Mouse (Mus musculus) lung, embryonic 16.5 days (tissue): ENCODE data around the gene Aldoart1. TPM values are rescaled to one million over a fixed set of nuclear protein-coding genes. Genes with fewer than 3 reads are reported as not detected.

Experiments used
- ATAC-seq: fragments of 200-750 bp; cut with Nextera tagmentation; 2 replicates; pipeline ENCODE4 v1.8.0; 2017; ENCODE audit warnings: low read depth, mild to moderate bottlenecking, moderate library complexity
- H3K27ac ChIP-seq: fragments of 300-500 bp; sonication (generic); 2 replicates; pipeline ENCODE4 v1.5.1; 2014; ENCODE audit warnings: mild to moderate bottlenecking, control low read depth, low read length
- H3K27me3 ChIP-seq: fragments of 300-500 bp; sonication (generic); 2 replicates; pipeline ENCODE4 v1.6.1; 2014; ENCODE audit warnings: low read depth, low read length, mixed read lengths; ENCODE audit not compliant: control insufficient read depth, insufficient read depth
- H3K36me3 ChIP-seq: fragments of 300-500 bp; sonication (generic); 2 replicates; pipeline ENCODE4 v1.6.1; 2014; ENCODE audit warnings: low read length; ENCODE audit not compliant: control insufficient read depth, insufficient read depth
- H3K4me1 ChIP-seq: fragments of 300-500 bp; sonication (generic); replicated peaks from 2 replicates; pipeline ENCODE4 v1.6.1; 2014; ENCODE audit warnings: low read length, mixed read lengths; ENCODE audit not compliant: control insufficient read depth, insufficient read depth
- H3K4me2 ChIP-seq: fragments of 300-500 bp; sonication (generic); 2 replicates; pipeline ENCODE4 v1.6.1; 2014; ENCODE audit warnings: low read depth, low read length, control low read depth
- H3K4me3 ChIP-seq: fragments of 300-500 bp; sonication (generic); 2 replicates; pipeline ENCODE4 v1.5.1; 2014; ENCODE audit warnings: mild to moderate bottlenecking, low read length, control low read depth
- H3K9ac ChIP-seq: fragments of 300-500 bp; sonication (generic); 2 replicates; pipeline ENCODE4 v1.6.1; 2014; ENCODE audit warnings: low read length, control low read depth
- H3K9me3 ChIP-seq: fragments of 300-500 bp; sonication (generic); 2 replicates; pipeline ENCODE4 v1.6.1; 2016; ENCODE audit warnings: low read length; ENCODE audit not compliant: control insufficient read depth
- WGBS: fragments of 180-500 bp; shearing (Covaris S2); extraction: QIAGEN DNeasy Blood & Tissue Kit; methylation state at CpG from one replicate; pipeline ENCODE4 v1.1.7; 2014; 5-methylcytosine and 5-hydroxymethylcytosine counted together
- polyA plus RNA-seq: library from polyadenylated mRNA; unstranded; fragments of >200 nt; fragmentation: Nextera tagmentation; extraction: Ambion mirVana; gene quantifications from 2 replicates; pipeline ENCODE4 v1.2.1, GENCODE M21; 2015

Aldoart1 gene
- polyA plus RNA-seq: 0.16 TPM in 1 of 2 replicates, not detected in the other

GRCm38 (mm10) chr4:72852534-72852933 is at the start of gene Aldoart1:
Aldoart1 (minus strand) TSS chr4:72852634.
- 88% methylated on average over 9 of the region's 9 CpGs for WGBS
- Histone ChIP-seq H3K4me2 (no peak within 1 kb of the TSS), H3K4me3 (no peak within 1 kb of the TSS), H3K36me3 (no peaks in the 10 kb centered on the region), H3K9ac (no peak within 1 kb of the TSS), H3K27me3 (no peaks in the 10 kb centered on the region), H3K9me3 (no peaks in the 10 kb centered on the region), H3K4me1 (no peaks in the 10 kb centered on the region), H3K27ac (no peak within 1 kb of the TSS)
- no peak for ATAC-seq

GRCm38 (mm10) chr4:72901566-72901965 is 49.1 kb upstream of the Aldoart1 start:
- no peak for ATAC-seq

GRCm38 (mm10) chr4:72865371-72866075 is 13.1 kb upstream of the Aldoart1 start:
- no peaks in the 10 kb centered on the region for H3K4me1 ChIP-seq
- 54% methylated on average over 2 of the region's 2 CpGs for WGBS
- H3K9ac ChIP-seq: no peak overlapping the region
- H3K9me3 ChIP-seq: no peaks in the 10 kb centered on the region
- no peak; the same call in 1 of the 2 replicates for ATAC-seq
- no peak overlapping the region for H3K4me3 ChIP-seq
- H3K27ac ChIP-seq: no peak overlapping the region
- H3K36me3 ChIP-seq: no peaks in the 10 kb centered on the region
- no peaks in the 10 kb centered on the region for H3K27me3 ChIP-seq
- H3K4me2 ChIP-seq: no peak overlapping the region

More at GRCm38 (mm10) chr4:72901566-72901965, 49.1 kb upstream of the Aldoart1 start:
- H3K27me3 ChIP-seq: no peaks in the 10 kb centered on the region
- H3K4me2 ChIP-seq: no peak overlapping the region
- H3K9ac ChIP-seq: no peak overlapping the region
- H3K36me3 ChIP-seq: no peaks in the 10 kb centered on the region
- H3K9me3 ChIP-seq: no peaks in the 10 kb centered on the region
- H3K4me3 ChIP-seq: no peak overlapping the region
- WGBS: 40% methylated on average over 1 of the region's 1 CpGs
- H3K4me1 ChIP-seq: no peaks in the 10 kb centered on the region
- H3K27ac ChIP-seq: no peak overlapping the region

GRCm38 (mm10) chr4:72844276-72844675 is 8.2 kb downstream of the Aldoart1 start:
- Histone ChIP-seq H3K9ac (no peak overlapping the region), H3K4me1 (no peaks in the 10 kb centered on the region), H3K36me3 (no peaks in the 10 kb centered on the region), H3K27ac (no peak overlapping the region), H3K27me3 (no peaks in the 10 kb centered on the region), H3K4me3 (no peak overlapping the region), H3K9me3 (no peaks in the 10 kb centered on the region), H3K4me2 (no peak overlapping the region)
- no peak for ATAC-seq

GRCm38 (mm10) chr4:72843025-72843424 is 9.4 kb downstream of the Aldoart1 start:
- H3K36me3 ChIP-seq: no peaks in the 10 kb centered on the region
- ATAC-seq: no peak
- H3K4me2 ChIP-seq: no peak overlapping the region
- no peaks in the 10 kb centered on the region for H3K9me3 ChIP-seq
- no peak overlapping the region for H3K27ac ChIP-seq
- H3K4me1 ChIP-seq: no peaks in the 10 kb centered on the region
- no peak overlapping the region for H3K4me3 ChIP-seq
- H3K9ac ChIP-seq: no peak overlapping the region
- H3K27me3 ChIP-seq: no peaks in the 10 kb centered on the region

GRCm38 (mm10) chr4:72836430-72836829 is 16.0 kb downstream of the Aldoart1 start:
- Histone ChIP-seq H3K27me3 (no peaks in the 10 kb centered on the region), H3K9me3 (no peaks in the 10 kb centered on the region), H3K4me2 (no peak overlapping the region), H3K36me3 (no peaks in the 10 kb centered on the region), H3K9ac (no peak overlapping the region), H3K27ac (no peak overlapping the region), H3K4me3 (no peak overlapping the region), H3K4me1 (no peaks in the 10 kb centered on the region)
- 50% methylated on average over 2 of the region's 2 CpGs for WGBS
- no peak for ATAC-seq

GRCm38 (mm10) chr4:72835400-72835799 is 17.0 kb downstream of the Aldoart1 start:
- no peak for ATAC-seq
- H3K27ac ChIP-seq: no peak overlapping the region

GRCm38 (mm10) chr4:72800816-72801215 is 51.6 kb downstream of the Aldoart1 start:
- H3K9me3 ChIP-seq: no peaks in the 10 kb centered on the region
- ATAC-seq: no peak
- H3K27me3 ChIP-seq: no peaks in the 10 kb centered on the region
- whole genome bisulfite sequencing: 66% methylated on average over 1 of the region's 1 CpGs
- H3K36me3 ChIP-seq: no peaks in the 10 kb centered on the region
- no peak overlapping the region for H3K4me2 ChIP-seq
- H3K4me3 ChIP-seq: no peak overlapping the region
- H3K27ac ChIP-seq: no peak overlapping the region
- no peak overlapping the region for H3K9ac ChIP-seq
- H3K4me1 ChIP-seq: no peaks in the 10 kb centered on the region

More at GRCm38 (mm10) chr4:72835400-72835799, 17.0 kb downstream of the Aldoart1 start:
- Histone ChIP-seq H3K36me3 (no peaks in the 10 kb centered on the region), H3K4me3 (no peak overlapping the region), H3K4me2 (no peak overlapping the region), H3K4me1 (no peaks in the 10 kb centered on the region), H3K9me3 (no peaks in the 10 kb centered on the region), H3K9ac (no peak overlapping the region), H3K27me3 (no peaks in the 10 kb centered on the region)
- WGBS: 55% methylated on average over 1 of the region's 1 CpGs
